Mouse (Mus musculus) 3134 (cell line): ENCODE results near the gene Prrx2.
A peak's percentile ranks its signal among the peaks of the same experiment; 100 is the strongest.

Experiments
- DNase-seq: peaks from one replicate; pipeline ENCODE4 v3.0.0-alpha.2; 2011; ENCODE audit warnings: low spot score; ENCODE audit not compliant: insufficient read length; ENCODE audit errors: extremely low read depth

Gene Prrx2

GRCm38 (mm10) chr2:30834373-30835022 lies at the start of gene Prrx2:
Gene Prrx2 (plus strand): TSS chr2:30834972.
- DNase-seq: no peak

DNA sequence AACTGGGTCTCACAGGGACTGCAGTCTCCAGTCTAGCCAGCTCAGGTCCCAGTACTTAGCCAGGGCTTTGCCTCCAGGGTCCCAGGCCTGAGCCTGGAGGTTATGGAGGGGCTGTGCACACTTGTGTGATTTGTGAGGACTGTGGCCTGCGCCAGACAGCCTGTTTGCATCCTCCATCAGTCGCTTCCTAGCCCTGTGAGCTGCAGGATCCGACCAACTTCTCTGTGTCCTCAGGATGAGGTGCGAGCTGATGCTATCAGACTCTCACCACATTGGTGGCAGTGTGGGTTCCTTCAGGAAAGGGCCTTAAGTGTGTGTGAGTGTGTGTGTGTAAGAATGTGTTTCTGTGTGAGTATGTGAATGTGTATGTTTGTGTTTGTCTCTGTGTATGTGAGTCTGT lies 47.3 kb upstream of the Prrx2 start:
- no peak for DNase-seq

DNA sequence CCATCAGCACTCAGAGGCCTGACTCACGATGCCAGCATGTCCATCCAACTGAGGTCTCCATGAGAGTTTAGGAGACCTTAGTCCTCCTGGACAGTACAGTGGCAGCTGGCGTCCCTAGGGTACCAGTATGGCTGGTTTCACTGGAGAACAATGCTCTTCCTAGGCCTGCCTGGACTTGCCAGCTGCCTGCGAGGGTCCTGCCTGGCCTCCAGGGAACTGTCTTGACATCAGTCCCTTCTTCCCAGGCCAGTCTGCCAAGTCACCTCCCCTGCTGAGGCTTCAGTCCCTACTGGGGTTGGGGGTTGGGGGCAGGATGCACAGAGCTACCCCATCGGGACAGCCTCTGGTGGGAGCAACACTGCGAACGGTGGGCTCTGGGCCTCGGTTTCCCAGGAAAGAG lies 42.7 kb upstream of the Prrx2 start:
- no peak for DNase-seq

DNA sequence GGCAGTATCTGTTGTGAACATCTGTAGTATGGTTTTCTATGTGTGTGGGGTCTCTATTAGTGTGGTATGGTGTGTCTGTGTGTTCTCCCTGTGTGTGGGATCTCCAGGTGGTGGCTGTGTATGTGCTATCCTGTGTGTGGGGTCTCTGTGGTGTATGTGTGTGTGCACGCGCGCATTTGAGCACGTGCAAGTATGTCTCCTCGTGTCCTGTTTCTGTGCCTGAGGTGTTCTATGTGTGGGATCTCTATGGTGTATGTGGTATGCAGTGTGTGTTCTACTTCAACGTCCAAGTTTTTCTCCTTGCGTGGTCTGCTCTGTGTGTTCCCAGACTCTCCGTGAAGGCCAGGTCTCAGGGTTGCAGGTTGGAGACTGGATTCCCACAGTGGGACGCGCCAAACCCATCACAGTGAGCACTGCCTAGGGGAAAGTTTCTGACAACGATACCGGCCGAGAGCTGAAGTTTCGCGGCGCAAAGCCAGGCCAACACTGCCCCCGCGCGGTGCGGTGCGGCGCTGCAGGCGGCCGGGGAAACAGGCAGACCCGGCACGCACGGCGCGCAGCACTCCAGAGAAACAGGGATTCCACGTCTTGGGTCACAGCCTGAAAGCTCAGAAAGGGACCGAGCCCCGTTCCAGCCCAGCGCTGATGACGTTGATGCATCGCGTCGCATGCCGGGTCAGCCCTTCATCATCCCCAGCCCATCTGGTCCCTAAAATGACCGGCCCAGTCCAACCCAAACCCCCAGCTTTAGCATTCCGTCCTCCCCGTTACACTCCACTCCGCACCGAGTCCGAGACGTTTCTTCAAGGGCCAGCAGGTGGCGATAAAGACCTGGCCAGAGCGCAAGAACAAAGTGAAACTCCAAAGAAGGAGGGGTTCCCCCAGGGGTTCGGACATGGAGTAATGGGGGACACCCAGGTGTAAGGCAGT lies 40.3 kb upstream of the Prrx2 start:
- peak; percentile 90 for DNase-seq

DNA sequence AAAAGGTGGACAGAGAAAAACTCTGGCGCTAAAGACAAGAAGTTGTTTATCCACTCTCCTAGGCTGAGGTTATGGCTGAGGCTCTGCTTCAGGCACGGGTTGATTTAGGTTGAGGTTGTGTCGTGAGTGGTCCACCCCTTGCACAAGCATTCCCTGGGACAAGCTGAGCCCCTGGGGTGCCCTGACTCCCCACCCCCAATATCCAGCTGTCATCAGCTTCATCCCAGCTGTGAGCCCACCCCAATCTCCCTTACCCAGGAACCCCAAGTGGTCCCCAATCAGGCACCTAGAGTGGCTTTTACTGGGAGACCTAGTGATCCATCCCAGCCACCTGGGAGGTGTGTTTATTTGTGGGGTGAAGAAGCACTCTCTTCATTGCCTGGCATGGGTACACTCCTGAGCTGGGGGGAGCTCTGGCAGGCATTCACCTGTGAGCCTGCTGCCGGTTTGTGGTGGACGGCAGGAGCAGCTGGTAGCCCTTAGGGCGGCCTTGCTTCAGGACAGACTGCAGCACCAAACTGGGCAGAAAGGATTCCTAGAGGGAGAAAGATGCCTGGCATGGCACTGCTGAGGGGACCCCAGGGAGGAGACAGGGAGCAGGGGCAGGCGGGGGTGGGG lies 39.4 kb upstream of the Prrx2 start:
- peak; percentile 67 for DNase-seq

DNA sequence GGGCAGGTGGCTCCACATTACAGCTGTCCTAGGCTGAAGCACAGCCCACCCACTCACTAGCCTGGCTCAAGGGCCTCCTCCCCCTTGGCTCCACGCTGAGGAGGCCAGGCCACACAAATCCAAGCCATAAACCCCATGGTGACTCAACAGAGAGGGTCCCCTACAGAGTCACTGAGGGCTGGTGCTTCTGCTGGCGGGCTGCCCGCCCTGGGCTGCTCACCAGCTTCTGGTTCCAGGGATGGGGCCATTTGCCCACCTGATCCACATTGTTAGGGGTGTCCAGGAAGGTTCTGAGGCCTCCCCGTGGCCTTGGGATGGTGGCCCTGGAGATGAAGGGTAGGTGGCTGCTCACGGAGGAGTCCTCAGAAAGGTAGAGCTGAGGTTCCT lies 38.9 kb upstream of the Prrx2 start:
- peak; percentile 69 for DNase-seq

GRCm38 (mm10) chr2:30796382-30796781 lies 38.4 kb upstream of the Prrx2 start:
- peak; percentile 81 for DNase-seq

- DNase-seq: no peak
Observed at GRCm38 (mm10) chr2:30799456-30799855, 35.3 kb upstream of the Prrx2 start.

GRCm38 (mm10) chr2:30800671-30801066 lies 34.1 kb upstream of the Prrx2 start:
- DNase-seq: no peak

GRCm38 (mm10) chr2:30801067-30801852 lies 33.5 kb upstream of the Prrx2 start:
- DNase-seq: no peak

GRCm38 (mm10) chr2:30803604-30804003 lies 31.2 kb upstream of the Prrx2 start, which contains the start of gene 1700001O22Rik:
Gene 1700001O22Rik (minus strand): TSS chr2:30803661.
- no peak for DNase-seq

GRCm38 (mm10) chr2:30805983-30806382 lies 28.8 kb upstream of the Prrx2 start:
- no peak for DNase-seq

DNA sequence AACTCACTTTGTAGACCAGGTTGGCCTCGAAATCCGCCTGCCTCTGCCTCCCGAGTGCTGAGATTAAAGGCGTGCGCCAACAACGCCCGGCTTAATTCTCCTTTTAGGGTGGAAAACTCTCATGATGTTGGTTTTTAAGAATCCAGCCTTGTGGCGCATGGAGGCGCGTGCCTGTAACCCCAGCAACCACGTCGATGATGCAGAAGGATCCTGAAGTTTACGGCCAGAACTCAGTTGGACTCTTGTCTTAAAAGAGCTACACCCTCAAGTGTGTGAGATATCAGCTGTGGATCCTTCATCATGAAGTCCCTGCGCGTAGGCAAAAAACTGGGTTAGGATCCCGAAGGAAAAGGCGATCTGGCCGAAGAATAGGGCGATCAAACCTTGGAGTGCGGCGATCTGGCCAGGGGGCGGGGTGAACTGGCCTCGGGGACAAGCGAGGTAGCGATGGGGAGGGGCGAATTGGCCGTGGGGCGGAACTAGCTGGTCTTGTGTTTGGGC lies 27.6 kb upstream of the Prrx2 start:
- no peak for DNase-seq

DNA sequence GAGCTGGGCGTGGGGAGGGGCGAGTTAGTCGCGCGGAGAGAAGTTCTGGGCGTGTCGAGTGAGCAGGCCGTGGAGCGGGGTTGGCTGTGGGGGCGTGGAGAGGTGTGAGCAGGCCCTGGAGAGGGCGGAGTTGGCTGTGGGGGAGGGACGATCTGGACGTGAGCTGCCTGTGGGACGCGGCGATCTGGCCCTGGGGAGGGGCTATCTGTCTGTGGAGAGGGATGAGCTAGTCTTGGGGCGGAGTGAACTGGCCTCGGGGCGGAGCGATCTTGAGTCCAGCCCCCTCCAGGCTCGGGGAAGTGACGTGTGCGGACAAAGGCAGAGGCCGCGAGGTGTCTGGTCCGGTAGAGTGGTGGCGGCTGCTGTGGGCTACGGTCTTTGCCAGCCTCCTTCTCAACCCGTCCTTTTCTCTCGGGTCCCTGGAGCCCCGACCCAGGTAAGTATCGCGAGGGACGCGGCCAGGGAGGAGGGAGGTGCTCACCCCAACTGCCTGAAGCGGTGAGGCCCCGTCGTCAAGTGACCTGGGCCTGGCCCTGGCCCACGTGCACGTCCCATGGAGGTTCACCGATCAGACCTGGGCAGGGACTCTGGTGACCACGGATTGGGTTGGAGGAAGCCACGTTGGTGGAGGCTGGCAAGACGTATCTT lies 27.0 kb upstream of the Prrx2 start, which contains the start of gene Ntmt1:
Gene Ntmt1 (plus strand): TSS at position 179 of the 648 bp plus-strand sequence.
- peak; percentile 99 for DNase-seq

DNA sequence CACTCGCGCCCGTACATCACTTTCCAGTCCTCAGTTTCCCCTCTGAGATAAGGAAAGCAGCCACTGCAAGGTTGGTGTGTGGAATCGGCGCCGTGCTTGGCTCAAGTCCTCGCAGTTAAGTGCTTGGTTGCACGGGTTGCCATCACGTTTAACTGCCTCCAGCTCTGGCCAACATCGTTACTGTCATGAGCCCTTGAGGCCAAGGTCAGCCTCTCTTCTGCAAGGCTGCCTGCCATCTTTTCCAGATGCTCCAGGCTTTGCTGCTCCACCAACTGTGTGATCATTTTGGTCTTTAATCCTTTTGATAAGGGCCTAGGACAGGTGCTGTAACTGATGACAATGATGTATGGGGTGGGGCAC lies 26.5 kb upstream of the Prrx2 start:
- DNase-seq: no peak

DNA sequence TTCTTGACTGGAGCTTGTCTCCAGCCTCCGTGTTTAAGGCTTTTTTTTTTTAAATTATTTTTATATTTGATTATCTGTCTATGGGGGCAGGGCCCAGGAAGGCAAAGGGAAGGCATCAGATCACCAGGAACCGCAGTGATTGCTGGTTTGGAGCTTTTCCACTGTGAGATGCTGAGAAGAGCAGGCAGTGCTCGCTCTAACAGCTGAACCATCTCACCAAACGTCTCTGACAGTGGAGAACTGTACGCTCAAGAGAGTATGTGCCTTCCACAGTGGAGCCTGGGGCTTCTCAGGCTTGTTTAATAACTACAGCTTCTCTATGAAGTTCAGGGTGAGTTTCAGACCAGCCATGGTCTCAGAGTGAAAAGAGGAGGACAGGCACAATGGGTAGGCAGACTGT lies 25.3 kb upstream of the Prrx2 start:
- DNase-seq: no peak

- no peak for DNase-seq
Observed at GRCm38 (mm10) chr2:30810573-30810972, 24.2 kb upstream of the Prrx2 start.

DNA sequence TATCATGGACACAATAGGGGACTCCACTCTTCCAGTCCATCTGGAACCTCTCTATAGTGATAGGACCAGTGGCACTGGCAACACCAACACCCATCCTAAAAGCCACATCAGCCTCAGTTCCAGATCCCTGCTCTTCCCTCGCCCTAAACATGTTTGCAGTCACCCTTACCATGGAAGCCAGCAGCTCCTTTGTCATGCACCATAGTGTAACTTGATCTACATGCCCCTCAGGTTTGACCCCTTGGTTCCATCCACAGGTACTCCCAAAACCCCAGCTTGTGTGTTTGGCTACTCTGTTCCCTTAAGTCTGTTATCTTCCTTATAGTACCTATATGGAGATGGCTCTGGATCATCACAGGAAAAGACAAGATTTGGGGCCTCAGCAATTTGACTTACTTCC lies 18.4 kb upstream of the Prrx2 start:
- DNase-seq: no peak

- DNase-seq: no peak
Observed at GRCm38 (mm10) chr2:30819873-30820272, 14.9 kb upstream of the Prrx2 start.

- no peak for DNase-seq
Observed at GRCm38 (mm10) chr2:30821073-30821472, 13.7 kb upstream of the Prrx2 start.
